Mouse (Mus musculus) heart, adult 18-20 months (tissue): ENCODE measurements around the gene Apbb2. TPM values are rescaled to one million over a fixed set of nuclear protein-coding genes. Genes with fewer than 3 reads are reported as not detected.

ENCODE experiments used
- DNase-seq, 2 experiments: peaks; one replicate each; pipeline ENCODE4 v3.0.0; 2021 to 2022; ENCODE audit warnings: mixed read lengths in 1 of 2
- total RNA-seq, 2 experiments: library from RNA; stranded (reverse); gene quantifications; 2 replicates each; pipeline ENCODE4 v1.2.3; 2021

Apbb2 gene
- total RNA-seq, 2 experiments from 2014 or later: 45.5 to 46.5 TPM

DNA sequence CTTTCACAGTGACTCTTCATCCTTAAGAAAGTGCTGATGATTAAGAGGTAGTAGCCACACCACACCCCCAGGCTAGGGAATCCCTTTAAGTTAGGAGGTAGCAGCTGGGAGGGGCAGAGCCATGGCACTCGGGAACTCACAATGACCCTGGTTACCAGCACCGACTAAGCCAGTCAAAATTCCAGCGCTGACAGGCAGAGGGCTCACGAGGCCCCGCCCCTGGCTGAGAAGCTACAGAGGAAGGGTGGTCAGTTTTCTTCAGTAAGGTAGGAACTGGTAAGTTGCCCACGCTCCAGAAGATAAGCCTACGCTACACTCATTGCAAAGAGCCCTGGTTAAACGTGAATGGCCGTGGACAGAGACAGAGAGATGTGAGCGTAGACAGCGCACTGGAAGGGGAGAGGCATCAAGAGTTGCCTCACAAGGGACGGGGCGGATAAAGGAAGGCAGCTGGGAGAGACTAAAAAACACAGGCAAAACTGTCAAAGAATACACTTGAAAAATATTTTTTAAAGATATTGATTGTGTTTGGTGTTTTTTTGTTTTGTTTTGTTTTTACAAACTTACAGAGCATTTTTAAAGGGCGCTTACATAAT lies 100.1 kb downstream of the Apbb2 start:
- peak in 1 of 2 experiments; percentile 38 for DNase-seq

DNA sequence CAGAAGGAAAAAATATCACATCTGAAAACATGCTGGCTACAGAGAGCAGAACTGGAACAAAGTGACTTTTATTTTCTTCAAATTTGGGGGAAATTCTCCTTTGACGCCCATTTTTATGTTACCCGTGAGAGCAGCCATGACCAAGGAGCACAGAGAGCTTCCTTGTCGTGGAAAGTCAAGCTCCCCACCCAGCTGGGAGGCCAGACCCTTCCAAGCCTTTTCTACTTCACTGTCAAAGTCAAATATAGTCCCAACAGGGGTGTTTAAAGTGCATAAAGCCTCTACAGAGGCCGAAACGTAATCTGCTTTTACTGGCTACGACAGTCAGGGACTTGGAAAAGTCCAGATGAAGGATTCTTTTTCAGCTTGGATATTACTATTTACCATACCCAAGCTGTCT lies 101.1 kb downstream of the Apbb2 start:
- DNase-seq: no peak

DNA sequence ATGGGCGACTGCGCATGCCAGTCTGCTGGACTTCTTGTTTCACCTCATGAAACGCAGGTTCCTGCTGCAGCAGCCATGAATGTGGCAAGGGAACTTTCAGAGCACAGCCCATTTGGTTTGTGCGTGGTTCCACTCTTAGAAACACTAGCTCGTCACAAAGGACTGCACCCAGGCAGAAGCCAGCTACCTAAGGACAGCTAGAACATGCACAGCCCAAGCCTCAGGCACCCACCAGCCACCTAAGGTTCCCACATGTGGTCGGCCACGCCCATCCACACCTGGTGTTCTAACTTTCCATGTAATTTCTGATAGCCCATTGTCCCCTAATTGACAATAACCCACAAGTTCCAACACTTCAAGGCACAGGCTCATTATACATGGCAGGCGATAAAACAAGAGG lies 102.3 kb downstream of the Apbb2 start:
- no peak for DNase-seq

DNA sequence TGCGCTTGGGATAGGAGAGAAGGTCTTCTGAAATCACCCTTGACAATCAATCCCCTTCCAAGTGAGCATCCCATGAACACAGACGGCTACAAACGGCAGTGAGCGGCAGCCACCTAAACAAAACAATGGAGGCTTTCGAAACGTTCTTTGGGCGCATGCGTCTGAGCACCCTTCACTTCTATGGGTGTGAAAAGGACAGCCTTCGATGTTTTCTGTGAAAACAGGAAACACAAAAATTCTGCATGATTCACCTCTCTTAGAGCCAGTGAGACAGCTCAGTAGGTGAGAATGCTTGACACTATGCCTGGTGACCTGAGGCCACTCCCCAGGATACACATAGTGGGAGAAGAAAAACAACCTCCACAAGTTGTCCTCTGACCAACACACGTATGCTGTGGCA lies 103.3 kb downstream of the Apbb2 start:
- DNase-seq: no peak

DNA sequence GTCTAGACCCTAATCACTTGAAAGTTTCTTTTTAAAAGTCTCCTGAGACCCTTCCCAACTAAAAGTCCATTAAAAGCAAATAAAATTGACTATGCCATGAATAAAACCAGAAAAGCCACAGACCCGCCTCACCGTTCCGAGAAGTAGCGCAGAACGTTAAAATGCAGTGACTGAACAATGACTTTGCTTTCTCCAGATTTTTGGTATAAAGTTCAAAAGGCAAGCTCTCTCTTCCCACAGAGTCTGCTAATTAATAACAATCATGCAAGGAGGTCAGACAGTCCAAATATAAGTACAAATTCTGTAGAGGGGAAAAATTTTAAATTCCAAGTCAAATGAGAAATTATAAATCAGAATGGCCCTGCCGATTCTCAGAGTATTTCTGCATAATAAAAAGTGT lies 103.9 kb downstream of the Apbb2 start:
- DNase-seq: no peak

DNA sequence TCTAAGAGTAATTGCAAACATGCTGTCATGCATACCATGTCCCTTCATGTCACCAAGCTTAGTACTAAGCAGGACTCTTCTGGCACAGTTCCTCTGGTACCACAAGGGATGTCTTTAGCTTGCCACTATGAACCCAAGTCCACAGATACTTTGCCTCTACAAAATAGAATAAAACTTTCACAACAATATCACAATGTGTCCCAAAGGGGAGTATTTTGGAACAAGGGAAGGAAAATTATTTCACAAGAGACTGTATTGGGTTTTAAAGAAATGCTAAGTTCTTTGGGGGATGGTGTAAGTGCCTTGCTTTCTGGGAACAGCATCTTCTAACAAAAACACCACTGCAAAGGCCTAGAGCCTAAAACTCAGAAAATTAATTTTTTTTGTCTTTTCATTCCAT lies 105.2 kb downstream of the Apbb2 start:
- no peak for DNase-seq

DNA sequence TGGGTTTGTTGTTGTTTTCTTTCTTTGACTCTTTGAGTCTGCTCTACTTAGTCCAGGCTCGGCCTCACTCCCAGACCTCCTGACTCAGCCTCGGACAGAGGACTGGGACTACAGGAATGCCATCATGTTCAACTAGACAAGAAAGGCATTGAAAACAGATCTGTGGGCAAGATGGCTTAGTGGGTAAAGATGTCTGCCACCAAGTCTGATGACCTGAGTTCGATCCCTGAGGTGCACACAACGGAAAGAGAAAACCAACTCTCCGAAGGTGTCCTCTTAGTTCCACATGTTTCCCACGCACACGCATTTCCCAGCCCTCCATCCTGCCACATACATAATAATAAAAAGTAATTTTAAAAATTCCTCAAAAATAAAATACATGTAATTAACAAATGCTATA lies 106.1 kb downstream of the Apbb2 start:
- DNase-seq: no peak

DNA sequence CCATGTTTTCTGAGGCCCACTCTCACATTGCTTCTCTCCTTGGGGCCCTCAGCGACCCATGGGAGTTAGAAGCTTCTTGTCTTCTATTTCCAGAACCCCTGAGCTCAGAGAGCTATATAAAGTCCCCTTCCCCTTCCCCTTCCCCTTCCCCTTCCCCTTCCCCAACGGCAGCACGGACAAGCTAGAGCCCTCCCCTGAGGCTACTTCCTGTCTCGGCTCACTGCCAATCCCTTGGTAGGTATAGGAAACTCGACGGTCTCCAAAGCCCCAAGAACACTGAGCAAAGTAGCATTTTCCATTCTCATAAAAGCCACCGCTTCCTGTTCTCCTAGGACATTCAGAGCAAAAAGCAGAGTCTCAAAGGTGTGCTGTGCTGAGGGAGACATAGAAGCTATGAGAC lies 107.9 kb downstream of the Apbb2 start:
- peak in 1 of 2 experiments; percentile 49 for DNase-seq

DNA sequence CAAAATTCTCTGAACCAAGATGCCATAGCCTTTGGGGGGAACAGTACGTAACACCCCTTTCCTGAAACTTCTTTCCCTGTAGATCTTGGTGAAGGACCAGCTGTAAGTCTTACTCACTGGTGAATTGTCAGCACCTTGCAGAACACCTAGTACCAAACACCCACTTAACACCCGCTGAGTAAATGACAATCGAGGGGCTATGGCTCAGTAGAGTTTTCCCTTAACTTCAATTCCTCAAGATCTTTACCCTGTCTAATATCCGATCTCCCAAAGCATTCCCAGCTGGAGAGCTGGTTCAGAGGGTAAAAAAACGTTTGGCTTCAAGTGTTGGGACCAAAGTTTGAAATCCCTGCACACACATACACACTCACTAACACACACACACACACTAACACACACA lies 109.4 kb downstream of the Apbb2 start:
- DNase-seq: no peak

DNA sequence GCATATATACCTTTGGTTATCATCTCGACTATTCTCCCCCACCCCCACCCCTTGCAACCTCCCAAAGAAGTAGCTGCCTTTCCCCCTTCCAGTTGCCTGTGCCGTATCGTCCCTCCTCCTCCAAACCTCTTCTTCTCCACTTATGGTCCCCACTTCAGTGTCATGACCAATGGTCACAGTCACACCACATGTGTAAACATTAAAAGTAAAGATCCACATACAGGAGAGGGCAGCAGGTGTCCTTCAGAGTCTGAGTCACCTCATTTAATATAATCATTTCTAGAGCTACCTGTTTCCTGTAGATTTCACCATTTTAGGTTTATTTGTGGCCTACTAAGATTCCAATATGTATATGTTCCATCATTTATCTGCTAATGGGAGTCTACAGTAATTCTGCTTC lies 113.0 kb downstream of the Apbb2 start:
- no peak for DNase-seq

DNA sequence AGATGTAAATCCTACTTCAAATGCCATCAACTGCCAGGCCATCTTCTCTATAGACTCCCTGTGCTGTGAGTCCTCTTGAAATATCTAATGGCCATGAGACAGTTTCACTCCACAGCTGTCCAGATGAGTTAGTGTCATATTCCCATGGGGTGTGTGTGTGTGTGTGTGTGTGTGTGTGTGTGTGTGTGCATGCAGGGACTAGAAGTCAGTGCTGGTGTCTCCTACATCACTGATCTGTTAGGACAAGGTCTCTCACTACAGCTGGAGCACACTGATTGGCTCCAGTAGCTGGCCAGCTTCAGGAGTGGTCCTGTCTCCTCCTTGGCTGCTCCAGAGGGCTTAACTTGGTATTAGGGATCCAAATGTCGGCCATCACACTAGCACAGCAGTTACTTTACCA lies 113.5 kb downstream of the Apbb2 start:
- DNase-seq: no peak

DNA sequence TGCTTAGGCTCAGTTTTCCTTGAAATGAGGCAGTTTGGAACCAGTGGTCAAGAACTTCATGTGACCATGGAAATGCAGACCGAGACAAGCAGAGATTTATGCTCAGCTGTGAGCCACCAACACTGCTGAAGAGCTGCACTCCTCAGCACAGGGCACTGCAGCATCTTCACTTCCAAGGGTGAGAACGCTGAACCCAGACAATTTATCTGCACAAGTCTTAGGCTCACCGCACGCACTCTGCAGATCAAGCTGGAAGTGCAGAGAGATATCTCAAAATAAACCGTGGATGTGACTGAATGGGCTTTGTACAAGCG lies 114.2 kb downstream of the Apbb2 start:
- no peak for DNase-seq

DNA sequence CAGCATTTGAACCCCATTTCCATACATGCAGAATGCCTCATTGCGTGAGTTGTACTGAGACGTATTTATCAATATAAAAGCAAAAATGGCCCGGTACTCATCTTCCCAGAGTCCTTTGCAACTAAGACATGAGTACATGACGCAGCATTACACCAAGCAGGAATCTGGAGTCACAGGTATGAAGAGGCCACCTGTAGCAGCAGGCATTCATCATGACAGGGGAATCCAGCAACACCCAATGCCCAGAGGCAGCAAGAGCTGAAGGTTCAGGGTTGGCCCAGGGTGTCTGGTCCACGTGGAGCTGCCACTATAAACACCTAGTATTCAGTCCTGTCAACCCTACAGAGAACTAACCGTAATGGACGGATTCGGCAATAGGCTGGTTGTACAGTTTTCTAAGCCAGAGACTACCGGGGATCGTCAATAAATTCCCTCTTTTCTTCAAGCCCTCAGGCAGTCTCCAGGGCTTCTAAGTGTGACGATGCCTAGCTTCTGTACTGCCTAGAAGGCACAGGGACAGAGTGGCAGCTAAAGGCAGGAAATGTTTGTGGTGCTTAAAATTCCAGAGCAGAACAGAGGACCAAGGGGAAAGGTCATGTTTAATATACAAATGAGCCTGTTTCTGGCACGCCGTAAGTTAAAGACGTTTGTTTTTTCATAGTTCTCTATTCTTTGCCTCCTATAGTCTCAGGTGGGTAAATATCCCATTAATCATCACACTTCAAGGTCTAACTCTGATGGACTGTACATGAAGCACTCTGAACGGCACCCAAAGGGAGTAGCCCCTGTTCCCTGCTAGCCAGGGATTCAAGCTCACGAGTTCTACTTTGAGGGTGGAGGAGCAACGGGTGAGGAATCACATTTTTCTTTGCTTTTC lies 114.8 kb downstream of the Apbb2 start:
- no peak for DNase-seq

DNA sequence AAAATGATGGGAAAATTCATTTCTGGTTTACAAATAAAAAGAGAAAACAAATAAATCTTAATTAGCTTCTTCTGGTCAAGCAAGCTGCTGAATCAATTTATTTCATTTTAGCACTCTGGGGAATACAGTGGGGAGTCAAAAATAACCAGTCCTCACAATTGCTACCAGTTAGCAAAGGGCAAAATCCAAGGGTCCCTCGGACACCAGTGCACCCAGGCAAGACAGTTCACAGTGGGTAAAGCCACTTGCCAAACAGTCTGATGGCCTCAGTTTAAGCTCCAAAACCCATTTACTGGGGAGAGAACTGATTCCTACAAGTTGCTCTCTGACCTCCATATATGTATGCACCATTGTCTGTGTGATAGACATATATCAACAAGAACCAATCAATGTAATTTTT lies 115.6 kb downstream of the Apbb2 start:
- DNase-seq: no peak

DNA sequence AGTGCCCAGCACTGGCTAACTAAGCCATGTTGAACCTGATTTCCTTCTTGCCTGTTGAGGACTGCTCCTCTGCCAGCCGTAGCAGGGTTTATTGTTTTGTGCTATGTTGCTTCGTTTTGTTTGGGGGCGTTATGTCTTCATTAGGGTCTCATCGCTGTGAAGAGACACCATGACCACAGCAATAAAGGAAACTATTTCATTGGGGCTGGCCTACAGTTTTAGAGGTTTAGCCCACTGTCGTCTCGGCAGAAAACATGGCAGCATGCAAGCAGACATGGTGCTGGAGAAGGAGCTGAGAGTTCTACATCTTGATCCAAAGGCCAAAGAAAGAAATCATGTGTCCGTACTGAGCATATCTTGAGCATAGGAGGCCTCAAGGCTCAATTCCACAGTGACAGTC lies 119.0 kb downstream of the Apbb2 start:
- DNase-seq: no peak

DNA sequence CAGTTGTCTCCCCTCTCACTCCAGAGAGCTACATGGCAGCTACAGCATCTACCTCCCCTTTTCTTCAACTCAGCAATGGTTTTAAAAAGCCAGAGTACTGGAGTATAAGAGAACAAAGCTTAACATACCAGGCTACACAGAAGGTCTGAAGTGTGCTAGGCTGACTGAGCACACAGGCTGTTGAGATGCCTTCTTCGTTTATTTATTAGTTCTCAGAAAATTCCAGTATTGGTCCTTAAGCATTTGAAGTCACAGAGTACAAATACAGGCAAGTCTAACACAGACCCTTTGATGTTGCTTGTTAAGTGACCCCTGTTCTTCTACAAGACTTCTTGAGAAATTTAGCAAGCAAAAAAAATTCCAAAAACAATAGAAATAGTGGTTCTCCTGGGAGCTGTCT lies 120.4 kb downstream of the Apbb2 start:
- no peak for DNase-seq

DNA sequence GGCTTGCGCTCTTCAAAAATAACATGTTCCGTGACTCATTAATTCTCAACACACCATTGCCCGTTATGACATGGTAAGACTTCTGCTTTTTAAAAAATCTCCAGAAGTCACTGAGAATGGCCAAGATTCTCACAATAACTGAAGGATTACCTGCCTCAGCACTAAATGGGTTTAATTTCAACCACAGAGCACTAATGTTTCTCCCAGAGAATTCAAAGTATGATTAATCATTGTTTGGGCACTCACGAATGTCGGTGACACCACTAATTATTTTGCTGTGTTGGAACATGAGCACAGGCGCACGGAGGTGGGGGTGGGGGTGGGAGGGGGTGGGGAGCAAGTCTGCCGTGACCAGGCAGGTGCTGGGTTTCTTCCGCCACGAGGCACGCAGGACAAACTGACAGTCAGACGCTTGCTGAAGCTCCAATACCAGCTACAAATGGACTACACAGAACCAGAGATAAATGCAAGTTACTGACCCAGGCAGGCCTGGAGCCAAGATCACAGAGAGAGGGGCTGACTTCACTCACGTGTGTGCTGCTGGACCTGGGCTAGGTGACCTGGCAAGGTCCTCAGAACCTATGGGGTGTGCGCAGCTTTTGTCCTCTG lies 121.0 kb downstream of the Apbb2 start:
- DNase-seq: no peak

DNA sequence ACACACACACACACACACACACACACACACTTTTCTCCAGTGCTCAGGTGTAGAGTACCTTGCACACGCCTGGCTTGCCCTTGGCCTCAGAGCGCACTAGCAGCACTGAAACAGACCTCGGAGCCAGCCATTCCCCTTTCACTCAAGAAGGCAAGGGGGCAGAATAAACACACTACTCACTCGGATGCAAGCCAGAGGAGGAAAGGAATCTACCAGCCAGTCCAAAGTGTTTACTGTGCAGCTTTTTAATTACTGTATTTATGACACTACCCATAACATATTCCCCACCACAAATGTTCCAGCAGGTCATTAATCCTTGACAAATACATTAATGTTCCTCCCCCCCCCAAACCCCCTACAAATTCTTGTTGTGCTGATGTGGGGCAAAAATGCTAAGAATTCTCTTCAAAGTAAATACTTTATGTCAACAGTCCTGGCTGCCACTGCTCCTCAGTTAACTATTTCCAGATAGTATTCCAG lies 121.7 kb downstream of the Apbb2 start:
- DNase-seq: no peak

DNA sequence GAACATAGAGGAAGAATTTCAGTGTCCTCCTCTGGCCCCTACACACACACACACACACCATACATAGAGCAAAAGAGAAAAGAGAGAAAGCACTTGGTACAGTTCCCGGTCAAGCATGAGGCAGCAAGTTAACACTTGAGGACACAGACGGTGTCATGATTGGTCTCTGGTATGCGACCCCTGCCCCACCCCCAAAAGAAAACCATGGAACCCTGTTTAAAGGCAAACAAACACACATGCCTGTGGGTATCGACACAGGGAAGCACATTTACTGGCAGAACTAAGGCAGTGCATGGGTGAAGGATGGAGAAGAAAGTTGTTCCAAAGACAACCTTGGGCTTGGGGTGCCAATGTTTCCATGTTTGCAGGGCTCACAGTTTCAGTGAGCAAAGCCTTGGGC lies 123.9 kb downstream of the Apbb2 start:
- no peak for DNase-seq

DNA sequence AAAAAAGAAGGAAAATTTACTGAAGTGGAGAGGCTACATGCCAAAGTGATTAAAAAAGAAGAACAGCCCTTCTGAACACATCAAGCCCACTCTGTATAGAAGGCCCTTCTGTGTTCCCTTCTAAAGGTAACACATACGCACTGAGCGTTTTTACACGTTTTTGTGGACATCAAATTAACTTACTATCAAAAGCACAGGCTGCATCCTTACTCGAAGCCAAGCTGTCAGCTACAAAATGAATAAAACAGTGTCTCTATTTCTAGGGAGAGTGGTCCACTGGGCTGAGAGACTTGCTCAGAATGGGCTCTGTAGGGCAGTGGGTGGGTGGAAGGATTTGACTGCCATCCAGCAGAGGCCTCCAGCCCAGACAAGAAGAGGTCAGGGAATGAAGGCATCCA lies 126.0 kb downstream of the Apbb2 start:
- DNase-seq: no peak

DNA sequence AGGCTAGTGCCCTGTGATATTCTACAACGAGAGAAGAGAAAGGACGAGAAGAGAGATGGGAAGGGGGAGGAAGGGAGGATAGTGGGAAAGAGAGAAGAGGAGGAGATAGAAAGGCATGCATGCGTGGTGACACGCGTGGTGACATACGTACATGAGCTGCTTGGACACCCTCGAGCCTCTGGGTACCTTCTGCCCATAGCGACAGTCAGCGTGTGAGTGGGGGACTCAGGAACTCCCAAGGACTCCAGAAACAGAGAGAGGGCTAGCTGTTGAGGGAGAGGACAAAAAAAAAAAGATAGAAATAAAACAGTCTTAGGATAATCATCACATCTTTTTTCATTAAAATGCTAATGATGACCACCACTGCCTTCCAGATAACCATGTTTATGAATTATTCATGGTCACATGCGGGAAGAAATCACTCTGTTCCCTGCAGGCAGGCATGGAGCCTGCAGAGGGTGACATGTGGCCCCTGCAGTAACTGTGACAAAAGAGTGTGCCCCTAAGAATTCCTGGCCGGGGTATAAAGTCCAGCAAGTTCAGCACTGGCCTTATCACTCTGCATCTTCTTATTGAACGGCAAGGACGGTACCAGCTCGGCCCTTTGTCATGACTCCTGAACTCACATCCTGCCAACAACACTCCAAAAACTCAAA lies 126.5 kb downstream of the Apbb2 start:
- DNase-seq: no peak

DNA sequence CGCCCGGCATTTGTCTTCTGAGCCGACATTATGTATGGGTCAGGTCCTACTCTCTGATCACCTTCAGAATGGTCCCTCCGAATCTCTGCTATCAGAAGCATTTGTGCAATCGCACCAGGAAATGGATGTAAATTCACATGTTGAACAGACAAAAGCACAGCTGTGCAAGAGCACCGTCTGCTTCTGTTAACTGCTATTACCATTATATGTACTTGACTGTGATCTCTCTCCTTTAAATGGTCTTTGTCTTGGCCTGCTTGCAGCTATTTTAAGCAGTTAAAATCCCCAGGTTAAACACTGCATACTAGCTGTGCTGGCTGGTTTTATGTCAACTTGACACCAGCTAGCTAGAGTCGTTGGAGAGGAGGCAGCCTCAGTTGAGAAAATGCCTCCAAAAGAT lies 132.6 kb downstream of the Apbb2 start:
- no peak for DNase-seq

DNA sequence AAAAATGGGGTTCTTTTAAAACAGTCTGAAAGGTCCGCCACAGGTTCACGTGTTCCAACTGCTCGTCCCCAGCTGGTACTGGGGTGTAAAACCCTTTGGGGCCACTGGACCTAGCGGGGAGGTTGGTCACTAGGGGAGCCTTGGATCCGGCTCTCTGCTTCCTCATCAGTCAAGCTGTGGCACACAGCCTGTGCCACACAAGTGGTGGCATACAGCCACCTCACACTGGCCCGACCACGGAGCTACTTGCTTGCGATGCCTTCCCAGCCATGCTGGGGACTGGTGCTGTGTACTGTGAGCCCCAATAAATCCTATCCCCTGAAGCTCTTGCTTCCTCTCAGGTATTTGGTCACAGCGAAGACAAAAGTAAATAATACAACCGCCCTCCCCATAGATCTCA lies 142.3 kb downstream of the Apbb2 start:
- DNase-seq: no peak
